Mouse (Mus musculus) liver, embryonic 11.5 days (tissue): Measurements from ENCODE around the gene Pcbp1. TPM values are rescaled to one million over a fixed set of nuclear protein-coding genes. Genes with fewer than 3 reads are reported as not detected.

ENCODE experiments used
- ATAC-seq: fragments of 200-750 bp; cut with Nextera tagmentation; replicated peaks from 2 replicates; pipeline ENCODE4 v1.8.0; 2017; ENCODE audit warnings: moderate number of reproducible peaks, mild to moderate bottlenecking, moderate TSS enrichment, moderate library complexity; ENCODE audit not compliant: low FRiP score
- DNase-seq: peaks from one replicate; pipeline ENCODE4 v3.0.0-alpha.2; 2017; ENCODE audit warnings: low spot score
- H3K27ac ChIP-seq: fragments of 300-500 bp; sonication (generic); 2 replicates; pipeline ENCODE4 v1.5.1; 2014; ENCODE audit warnings: mild to moderate bottlenecking, low read depth, low read length, control low read depth
- H3K27me3 ChIP-seq: fragments of 300-500 bp; sonication (generic); replicated peaks from 2 replicates; pipeline ENCODE4 v1.6.1; 2014; ENCODE audit warnings: low read length, mixed read lengths; ENCODE audit not compliant: control insufficient read depth, insufficient read depth
- H3K36me3 ChIP-seq: fragments of 300-500 bp; sonication (generic); 2 replicates; pipeline ENCODE4 v1.6.1; 2014; ENCODE audit warnings: mild to moderate bottlenecking, low read length, moderate library complexity, mixed read lengths; ENCODE audit not compliant: control insufficient read depth, insufficient read depth
- H3K4me1 ChIP-seq: fragments of 300-500 bp; sonication (generic); replicated peaks from 2 replicates; pipeline ENCODE4 v1.6.1; 2014; ENCODE audit warnings: low read length, mixed read lengths; ENCODE audit not compliant: control insufficient read depth, insufficient read depth
- H3K4me2 ChIP-seq: fragments of 300-500 bp; sonication (generic); 2 replicates; pipeline ENCODE4 v1.6.1; 2014; ENCODE audit warnings: mild to moderate bottlenecking, control low read depth, moderate library complexity
- H3K4me3 ChIP-seq: fragments of 300-500 bp; sonication (generic); 2 replicates; pipeline ENCODE4 v1.5.1; 2014; ENCODE audit warnings: low read depth, low read length, control low read depth
- H3K9ac ChIP-seq: fragments of 300-500 bp; sonication (generic); 2 replicates; pipeline ENCODE4 v1.6.1; 2014; ENCODE audit warnings: low read depth, low read length, control low read depth
- H3K9me3 ChIP-seq: fragments of 300-500 bp; sonication (generic); 2 replicates; pipeline ENCODE4 v1.6.1; 2016; ENCODE audit warnings: low read length, inconsistent platforms, mixed read lengths; ENCODE audit not compliant: control insufficient read depth
- WGBS: fragments of 180-500 bp; shearing (Covaris S2); extraction: QIAGEN DNeasy Blood & Tissue Kit; methylation state at CpG from one replicate; pipeline ENCODE4 v1.1.7; 2014; 5-methylcytosine and 5-hydroxymethylcytosine counted together
- polyA plus RNA-seq: library from polyadenylated mRNA; unstranded; fragments of >200 nt; fragmentation: Nextera tagmentation; extraction: Ambion mirVana; gene quantifications from 2 replicates; pipeline ENCODE4 v1.2.1, GENCODE M21; 2014

The Pcbp1 gene
- polyA plus RNA-seq, 1 experiment from 2014 or later: 543 TPM

DNA sequence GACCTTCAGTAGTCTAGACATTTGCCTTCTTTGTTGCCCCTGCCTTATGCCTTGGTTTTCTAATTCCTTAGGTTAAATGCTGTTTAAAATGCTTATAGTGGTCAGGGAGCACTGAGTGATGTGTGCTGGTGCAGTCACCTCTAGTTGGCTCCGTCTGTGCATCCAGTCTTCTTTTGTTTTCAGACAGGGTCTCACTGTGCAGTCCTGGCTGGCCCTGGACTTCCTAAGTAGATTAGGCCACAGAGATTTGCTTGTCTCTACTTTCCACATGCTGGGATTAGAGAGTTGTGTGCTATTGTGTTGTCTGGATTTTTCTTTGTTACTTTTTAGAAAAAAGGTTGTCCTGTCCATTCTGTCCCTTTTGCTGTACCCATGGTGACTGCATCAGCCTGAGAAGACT, 24.5 kb upstream of the Pcbp1 start:
- no peak overlapping the region for H3K27ac ChIP-seq
- H3K9me3 ChIP-seq: no peaks in the 10 kb centered on the region
- no peaks in the 10 kb centered on the region for H3K27me3 ChIP-seq
- H3K9ac ChIP-seq: no peak overlapping the region
- DNase-seq (no peak), ATAC-seq (no peak)
- peaks cover 17% of the 10 kb centered on the region; the same call in 1 of the 2 replicates for H3K36me3 ChIP-seq
- H3K4me3 ChIP-seq: no peak overlapping the region
- peaks cover 12% of the 10 kb centered on the region for H3K4me1 ChIP-seq
- WGBS: 85% methylated on average over 1 of the region's 1 CpGs
- H3K4me2 ChIP-seq: no peak overlapping the region

GRCm38 (mm10) chr6:86547880-86548367, 21.8 kb upstream of the Pcbp1 start:
- DNase-seq: no peak
- WGBS: 48% methylated on average over 8 of the region's 8 CpGs
- peaks cover 15% of the 10 kb centered on the region; the same call in 1 of the 2 replicates for H3K36me3 ChIP-seq
- H3K9ac ChIP-seq: peak overlapping the region; percentile 8; the same call in 1 of the 2 replicates
- no peaks in the 10 kb centered on the region for H3K27me3 ChIP-seq
- peaks cover 12% of the 10 kb centered on the region for H3K4me1 ChIP-seq
- H3K27ac ChIP-seq: peak overlapping the region; percentile 74
- peak overlapping the region; percentile 30 for H3K4me2 ChIP-seq
- no peaks in the 10 kb centered on the region for H3K9me3 ChIP-seq
- peak; percentile 86 for ATAC-seq
- H3K4me3 ChIP-seq: no peak overlapping the region

- ATAC-seq: no peak
- Histone ChIP-seq H3K9ac (no peak overlapping the region), H3K4me1 (peaks cover 12% of the 10 kb centered on the region), H3K4me2 (peak overlapping the region; percentile 30; the same call in 1 of the 2 replicates), H3K4me3 (no peak overlapping the region), H3K27ac (peak overlapping the region; percentile 74), H3K36me3 (peaks cover 19% of the 10 kb centered on the region; the same call in 1 of the 2 replicates), H3K9me3 (no peaks in the 10 kb centered on the region), H3K27me3 (no peaks in the 10 kb centered on the region)
- 91% methylated on average over 1 of the region's 1 CpGs for WGBS
- DNase-seq: no peak
Observed at GRCm38 (mm10) chr6:86547228-86547755, 21.2 kb upstream of the Pcbp1 start.

DNA sequence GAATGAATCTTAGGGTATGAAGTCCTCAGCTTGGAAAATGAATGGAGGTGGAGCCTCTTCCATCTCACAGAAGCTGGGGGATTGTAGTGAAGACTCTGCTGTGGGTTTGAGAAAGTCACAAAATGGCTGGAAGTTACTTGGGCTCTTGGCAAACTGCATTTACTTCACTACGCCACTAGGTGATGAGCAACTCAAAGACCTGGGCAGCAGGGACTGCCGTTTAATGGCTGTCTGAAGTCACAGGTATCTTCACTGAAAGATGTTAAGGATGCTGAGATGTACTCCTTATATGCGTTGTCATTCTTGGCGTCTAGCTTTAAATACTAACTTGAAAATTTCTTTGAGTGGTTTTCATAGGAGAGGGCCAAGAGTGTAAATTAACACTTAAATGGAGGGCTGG, 19.1 kb upstream of the Pcbp1 start:
- Histone ChIP-seq H3K27me3 (no peaks in the 10 kb centered on the region), H3K9ac (no peak overlapping the region), H3K27ac (no peak overlapping the region), H3K4me1 (peaks cover 12% of the 10 kb centered on the region), H3K36me3 (peaks cover 16% of the 10 kb centered on the region; the same call in 1 of the 2 replicates), H3K4me3 (no peak overlapping the region), H3K4me2 (no peak overlapping the region), H3K9me3 (no peaks in the 10 kb centered on the region)
- DNase-seq: no peak
- no peak for ATAC-seq
- WGBS: 60% methylated on average over 4 of the region's 4 CpGs

DNA sequence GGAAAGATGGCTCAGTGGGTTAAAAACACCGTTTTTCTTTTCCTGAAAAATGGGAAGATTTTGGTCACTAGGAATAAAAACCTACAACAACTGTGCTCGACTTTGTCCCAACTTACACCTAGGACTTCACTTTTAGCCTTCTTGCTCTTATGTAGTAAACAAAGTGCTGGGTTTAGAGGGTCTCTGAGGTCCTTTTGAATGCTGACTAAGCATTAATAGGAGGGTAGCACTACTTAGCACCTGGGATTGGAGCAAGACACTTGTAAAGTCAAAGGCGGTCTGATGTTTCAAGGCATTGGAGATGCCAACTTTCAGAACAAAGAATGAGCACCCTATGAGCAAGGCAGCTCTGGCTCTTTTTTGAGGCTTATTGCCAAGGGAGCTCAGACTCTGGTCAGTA, 17.7 kb upstream of the Pcbp1 start:
- DNase-seq (no peak), ATAC-seq (no peak)
- no peaks in the 10 kb centered on the region for H3K27me3 ChIP-seq
- no peaks in the 10 kb centered on the region for H3K9me3 ChIP-seq
- WGBS: 78% methylated on average over 3 of the region's 3 CpGs
- no peak overlapping the region for H3K4me3 ChIP-seq
- H3K4me2 ChIP-seq: no peak overlapping the region
- peaks cover 12% of the 10 kb centered on the region; the same call in 1 of the 2 replicates for H3K36me3 ChIP-seq
- peaks cover 12% of the 10 kb centered on the region for H3K4me1 ChIP-seq
- H3K9ac ChIP-seq: no peak overlapping the region
- no peak overlapping the region for H3K27ac ChIP-seq

GRCm38 (mm10) chr6:86543060-86543459, 16.9 kb upstream of the Pcbp1 start:
- H3K4me1 ChIP-seq: peaks cover 10% of the 10 kb centered on the region
- H3K9me3 ChIP-seq: no peaks in the 10 kb centered on the region
- 98% methylated on average over 13 of the region's 13 CpGs for WGBS
- no peak overlapping the region for H3K4me2 ChIP-seq
- H3K27ac ChIP-seq: no peak overlapping the region
- H3K27me3 ChIP-seq: no peaks in the 10 kb centered on the region
- H3K36me3 ChIP-seq: peaks cover 11% of the 10 kb centered on the region; the same call in 1 of the 2 replicates
- H3K4me3 ChIP-seq: no peak overlapping the region
- no peak overlapping the region for H3K9ac ChIP-seq
- no peak for ATAC-seq
- no peak for DNase-seq

GRCm38 (mm10) chr6:86541650-86542049, 15.5 kb upstream of the Pcbp1 start:
- no peak overlapping the region for H3K4me2 ChIP-seq
- no peak overlapping the region for H3K4me3 ChIP-seq
- no peak overlapping the region for H3K27ac ChIP-seq
- DNase-seq (no peak), ATAC-seq (no peak)
- H3K4me1 ChIP-seq: peaks cover 1% of the 10 kb centered on the region; the same call in 1 of the 2 replicates
- no peak overlapping the region for H3K9ac ChIP-seq
- 90% methylated on average over 2 of the region's 2 CpGs for WGBS
- no peaks in the 10 kb centered on the region for H3K9me3 ChIP-seq
- H3K36me3 ChIP-seq: peaks cover 11% of the 10 kb centered on the region; the same call in 1 of the 2 replicates
- H3K27me3 ChIP-seq: no peaks in the 10 kb centered on the region

- WGBS: 67% methylated on average over 1 of the region's 1 CpGs
- Histone ChIP-seq H3K27ac (no peak overlapping the region), H3K27me3 (no peaks in the 10 kb centered on the region), H3K4me3 (no peak overlapping the region), H3K4me1 (peaks cover 9% of the 10 kb centered on the region), H3K4me2 (0 out of 2 replicates have a peak overlapping the region, but pooled peaks have one; percentile 31), H3K9ac (no peak overlapping the region), H3K9me3 (no peaks in the 10 kb centered on the region), H3K36me3 (peaks cover 11% of the 10 kb centered on the region; the same call in 1 of the 2 replicates)
- ATAC-seq (no peak), DNase-seq (no peak)
Observed at GRCm38 (mm10) chr6:86528451-86528785, 2.3 kb upstream of the Pcbp1 start.
